Mouse (Mus musculus): ENCODE data around the gene Ush2a. TPM values are rescaled to one million over a fixed set of nuclear protein-coding genes. Genes with fewer than 3 reads are reported as not detected.

The Ush2a gene
- total RNA-seq (2021), result 0.04 and 0.07 TPM in 2 replicates
- long read RNA-seq, experiment 1, result 0 reads
- long read RNA-seq, experiment 2, result 0 reads

GRCm38 (mm10) chr1:188261903-188262682 lies at the start of gene Ush2a:
Gene Ush2a (plus strand): TSS chr1:188262023.
- no peak for DNase-seq

- DNase-seq, result no peak
These were observed 46.8 kb upstream of the Ush2a start for GRCm38 (mm10) chr1:188214885-188215611.

- DNase-seq, result no peak
These were observed 40.5 kb upstream of the Ush2a start for GRCm38 (mm10) chr1:188221226-188221792.

- DNase-seq, result no peak
These were observed 28.6 kb upstream of the Ush2a start for GRCm38 (mm10) chr1:188233036-188233724.

DNA sequence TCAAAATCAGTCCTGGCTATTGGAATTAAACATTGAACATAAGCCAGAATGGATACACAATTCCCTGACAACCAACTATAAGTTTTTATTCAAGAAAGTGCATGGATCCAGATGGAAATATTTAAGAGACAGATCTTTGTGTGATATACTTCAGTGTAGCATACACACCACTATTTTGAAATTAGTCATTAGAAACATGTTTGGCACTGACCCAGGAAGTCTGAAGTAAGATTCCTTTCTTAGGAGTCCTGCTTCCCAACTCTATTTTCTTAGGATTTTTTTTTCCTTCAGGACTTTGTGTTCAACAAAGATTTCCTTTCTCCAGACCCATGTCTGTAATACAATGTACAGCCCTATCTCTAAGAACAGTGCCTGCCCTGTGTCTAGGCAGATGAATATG lies 23.2 kb upstream of the Ush2a start:
- DNase-seq, result no peak

GRCm38 (mm10) chr1:188241766-188242165 lies 20.1 kb upstream of the Ush2a start:
- no peak for DNase-seq

GRCm38 (mm10) chr1:188257500-188257899 lies 4.3 kb upstream of the Ush2a start:
- DNase-seq, result no peak

GRCm38 (mm10) chr1:188260259-188261107 lies 1.3 kb upstream of the Ush2a start:
- DNase-seq, result no peak

GRCm38 (mm10) chr1:188267127-188267722 lies 5.4 kb downstream of the Ush2a start:
- DNase-seq, result no peak

DNA sequence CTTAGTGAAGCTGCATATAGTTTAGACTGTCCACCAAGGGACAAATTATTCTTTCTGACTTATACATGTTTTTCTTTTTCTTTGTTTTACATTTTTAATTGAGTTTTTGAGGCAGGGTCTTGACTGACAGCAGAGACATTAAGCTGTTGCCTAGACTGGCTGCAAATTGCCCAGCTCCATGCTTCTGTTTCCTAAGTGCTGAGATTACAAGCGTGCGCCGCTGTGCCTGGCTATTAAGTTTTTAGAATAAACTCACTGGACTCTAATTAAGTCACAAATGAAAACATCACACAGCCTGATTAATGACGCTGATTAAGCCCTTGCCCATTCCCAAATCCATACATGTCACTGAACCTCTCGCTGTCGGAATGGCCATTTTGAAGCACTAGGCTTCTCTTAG lies 7.2 kb downstream of the Ush2a start:
- DNase-seq, result no peak

GRCm38 (mm10) chr1:188313303-188313702 lies 51.5 kb downstream of the Ush2a start:
- DNase-seq, result no peak

GRCm38 (mm10) chr1:188316574-188316973 lies 54.8 kb downstream of the Ush2a start:
- DNase-seq, result no peak

- DNase-seq, result no peak
These were observed 58.4 kb downstream of the Ush2a start for GRCm38 (mm10) chr1:188320204-188320603.

DNA sequence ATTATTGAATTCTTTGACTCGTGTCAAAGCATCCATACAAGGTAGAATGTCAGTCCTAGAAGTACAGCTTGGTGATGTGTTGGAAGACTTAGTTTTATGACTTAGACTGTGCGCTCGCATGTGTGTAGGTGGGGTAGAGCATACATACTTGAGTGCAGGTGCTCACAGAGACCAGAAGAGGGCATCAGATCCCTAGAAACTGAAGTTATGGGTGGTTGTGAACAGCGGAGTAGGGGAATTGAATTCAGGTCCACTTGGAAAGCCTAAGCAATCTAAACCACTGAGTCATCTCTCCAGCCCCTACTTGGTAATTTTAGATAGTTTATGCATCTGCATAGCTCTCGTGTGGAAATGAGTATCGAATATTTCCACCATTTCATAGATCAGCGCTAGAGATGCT lies 59.7 kb downstream of the Ush2a start:
- DNase-seq, result peak; percentile 4

DNA sequence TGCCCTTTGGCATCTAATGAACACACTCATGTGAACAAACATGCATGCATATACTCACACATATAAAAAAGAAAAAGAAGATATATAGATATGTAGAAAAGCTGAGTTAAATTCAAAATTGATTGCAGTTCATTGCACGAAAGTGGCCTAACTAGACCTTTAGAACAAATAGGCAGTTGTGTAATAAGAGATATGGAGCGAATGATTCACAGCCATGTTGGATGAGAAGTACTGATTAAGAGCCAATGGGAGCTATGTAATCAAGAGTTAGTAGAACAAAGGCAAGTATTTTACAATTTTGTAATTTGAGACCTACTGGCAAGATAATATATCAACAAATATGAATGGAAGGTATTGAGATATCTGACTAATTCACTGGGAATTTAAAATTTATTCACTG lies 68.6 kb downstream of the Ush2a start:
- DNase-seq, result no peak

DNA sequence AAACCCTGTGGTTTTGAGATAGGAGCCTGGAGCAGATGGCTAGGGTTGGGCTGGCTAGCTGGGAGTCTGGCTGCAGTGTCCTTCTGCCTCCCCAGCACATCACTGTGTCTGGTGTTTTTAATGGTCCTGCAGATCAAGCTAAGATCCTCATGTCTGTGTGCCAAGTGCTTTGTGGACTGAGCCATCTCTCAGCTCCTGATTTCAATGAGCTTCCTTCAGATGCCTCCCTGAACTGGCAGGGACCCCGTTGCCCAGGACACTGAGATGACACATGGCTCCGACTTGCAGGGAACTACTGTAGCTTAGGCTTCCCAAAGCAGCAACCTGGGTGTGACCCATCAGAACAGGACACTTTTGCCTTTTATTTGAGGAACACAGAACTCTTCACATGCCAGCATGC lies 72.1 kb downstream of the Ush2a start:
- no peak for DNase-seq

DNA sequence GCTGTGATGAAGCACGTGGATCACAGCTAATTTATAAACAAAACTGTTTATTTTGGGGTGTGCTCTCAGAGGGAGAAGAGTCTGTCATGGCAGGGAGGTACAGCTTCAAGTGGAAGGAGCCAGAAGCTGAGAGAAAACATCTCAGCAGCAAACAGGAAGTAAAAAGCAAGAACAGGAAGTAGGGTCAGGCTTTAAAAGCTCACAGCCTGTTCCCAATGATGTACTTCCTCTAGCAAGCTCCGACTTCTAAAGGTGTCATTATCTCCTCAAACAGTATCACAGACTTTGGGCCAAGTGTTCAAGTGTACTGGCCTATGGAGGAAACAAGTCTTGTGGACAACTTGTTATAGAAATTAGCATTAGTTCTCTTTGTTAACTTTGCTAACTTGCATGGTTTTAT lies 85.9 kb downstream of the Ush2a start:
- DNase-seq, result no peak

DNA sequence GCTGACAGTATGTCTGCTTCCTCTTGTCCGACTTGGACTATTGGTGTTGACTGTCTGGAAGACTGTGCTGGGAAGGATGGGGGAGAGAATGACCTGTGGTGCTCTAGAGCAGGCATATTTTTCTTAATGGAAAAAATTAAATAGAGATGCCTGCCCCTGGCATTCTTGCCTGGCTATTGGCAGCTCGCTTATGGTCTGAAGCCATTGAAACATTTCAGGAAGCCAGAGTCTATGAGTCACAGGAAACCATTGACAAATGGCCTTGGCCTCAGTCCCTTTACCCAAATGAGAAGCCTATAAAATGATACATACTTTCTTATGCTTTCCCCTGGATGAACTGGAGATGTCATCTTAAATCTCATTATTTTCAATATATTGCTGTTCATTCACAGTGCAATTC lies 92.9 kb downstream of the Ush2a start:
- DNase-seq, result peak; percentile 9

DNA sequence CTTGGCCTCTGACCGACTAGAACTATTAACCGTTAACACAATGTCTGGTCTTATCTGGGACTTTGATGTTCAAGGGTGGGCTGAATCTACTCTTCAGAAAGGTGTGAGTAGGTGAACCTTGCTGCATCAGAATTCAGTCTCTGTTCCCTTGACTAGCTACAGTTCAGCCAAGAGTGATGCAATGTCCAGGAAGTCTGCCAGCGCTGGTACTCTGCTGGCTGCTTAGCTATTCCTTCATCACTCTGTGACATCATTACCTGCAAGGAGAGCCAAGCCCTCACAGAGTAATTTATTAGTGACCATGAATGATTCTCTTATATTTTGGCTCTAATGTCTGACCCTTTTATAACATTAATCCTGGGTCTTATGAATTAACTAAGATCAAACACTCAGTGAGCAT lies 101.7 kb downstream of the Ush2a start:
- DNase-seq, result peak; percentile 77

- no peak for DNase-seq
These were observed 123.4 kb downstream of the Ush2a start for GRCm38 (mm10) chr1:188385180-188385579.

DNA sequence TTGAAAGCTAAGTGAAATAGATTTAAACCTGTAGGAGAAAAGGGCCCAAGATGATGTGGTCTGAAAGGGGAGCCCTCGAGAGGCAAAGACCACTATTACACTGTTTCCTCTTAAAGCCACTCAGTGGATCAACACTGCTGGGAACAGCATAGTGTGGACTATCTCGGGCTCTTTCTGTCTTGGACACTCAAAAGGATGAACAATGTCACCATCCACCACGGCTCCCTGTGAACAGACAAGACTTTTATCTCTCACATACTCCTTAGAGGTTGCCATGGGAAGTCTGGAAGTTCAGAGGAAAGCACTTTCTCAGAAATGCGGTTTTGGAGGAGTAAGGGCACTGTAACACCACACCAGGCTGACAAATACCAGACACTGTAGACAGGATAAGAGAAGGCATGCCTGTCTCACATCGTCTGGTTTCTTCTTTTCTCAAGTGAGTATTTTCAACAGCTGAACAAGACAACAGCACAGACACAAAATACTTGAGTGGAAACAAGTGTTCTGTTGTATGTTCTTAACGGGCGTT lies 124.0 kb downstream of the Ush2a start:
- no peak for DNase-seq

Data from adrenal gland, postnatal 14 days (tissue).